Mouse (Mus musculus): ENCODE results near the gene Myl3.

The Myl3 gene

GRCm38 (mm10) chr9:110741711-110742294, at the start of gene Myl3:
Gene Myl3, plus strand, starts transcription at chr9:110741861.
- no peak for DNase-seq

- DNase-seq: no peak
Measured at GRCm38 (mm10) chr9:110695165-110695755, 46.4 kb upstream of the Myl3 start.

- no peak for DNase-seq
Measured at GRCm38 (mm10) chr9:110696427-110696826, 45.2 kb upstream of the Myl3 start.

- DNase-seq: no peak
Measured at GRCm38 (mm10) chr9:110697465-110697864, 44.2 kb upstream of the Myl3 start.

DNA sequence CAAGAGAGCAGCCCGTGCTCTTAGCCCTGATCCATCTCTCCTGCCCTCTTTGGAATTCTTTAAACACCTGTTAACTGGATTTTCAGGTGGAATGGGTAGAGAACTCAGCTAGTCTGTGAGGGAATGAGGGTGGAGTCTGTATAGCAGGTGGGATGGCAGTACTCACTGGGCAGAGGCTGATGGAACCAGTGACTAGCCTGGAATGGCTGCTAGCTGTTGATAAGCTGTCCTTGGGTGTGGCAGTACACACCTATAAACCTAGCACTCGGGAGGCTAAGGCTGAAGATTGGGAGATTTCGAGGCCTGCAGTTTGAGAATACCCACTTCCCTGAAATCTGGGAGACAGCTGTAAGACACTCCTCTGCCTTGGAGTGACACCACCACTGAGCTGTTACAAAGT, 42.1 kb upstream of the Myl3 start:
- no peak for DNase-seq

- peak; percentile 49 for DNase-seq
Measured at GRCm38 (mm10) chr9:110701114-110702032, 40.3 kb upstream of the Myl3 start.

DNA sequence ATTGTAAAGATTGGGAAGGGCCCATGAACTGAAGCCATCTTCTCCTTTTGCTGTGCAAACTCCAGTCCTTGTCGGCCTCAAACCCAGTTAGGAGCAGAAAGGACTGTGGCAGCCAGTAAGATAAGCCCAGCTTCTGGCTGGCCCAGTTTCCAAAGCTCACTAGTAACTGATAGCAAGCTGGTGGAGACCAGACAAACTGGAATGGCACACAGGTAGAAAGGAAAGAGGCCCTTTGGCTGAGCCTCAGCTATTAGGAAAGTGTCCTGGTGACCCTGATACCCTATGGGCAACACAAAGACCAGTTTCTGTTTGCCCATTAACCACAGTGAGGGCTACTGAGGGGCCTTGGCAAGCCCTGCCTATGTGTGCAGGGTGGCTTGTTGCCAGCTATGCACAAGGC, 38.8 kb upstream of the Myl3 start:
- no peak for DNase-seq

GRCm38 (mm10) chr9:110703951-110704350, 37.7 kb upstream of the Myl3 start:
- no peak for DNase-seq

DNA sequence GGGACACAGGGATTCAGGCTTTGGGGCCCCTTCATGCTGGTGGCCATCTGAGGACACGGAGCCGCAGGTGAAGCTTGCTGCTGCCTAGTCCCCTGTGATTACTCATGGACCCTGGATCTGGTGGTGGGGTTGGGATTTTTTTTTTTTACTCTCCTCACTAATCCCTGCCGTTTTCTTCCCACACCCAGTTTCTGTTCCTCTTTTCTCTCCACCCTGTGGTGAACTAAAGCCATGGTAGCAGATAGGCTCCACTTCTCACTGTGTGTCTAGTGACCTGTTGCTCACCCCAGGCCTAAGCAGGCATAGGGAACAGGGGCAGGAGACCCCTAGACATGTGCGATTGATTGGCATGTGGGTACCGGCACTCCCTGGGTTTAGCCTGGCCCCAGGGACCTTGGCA, 34.9 kb upstream of the Myl3 start:
- no peak for DNase-seq

DNA sequence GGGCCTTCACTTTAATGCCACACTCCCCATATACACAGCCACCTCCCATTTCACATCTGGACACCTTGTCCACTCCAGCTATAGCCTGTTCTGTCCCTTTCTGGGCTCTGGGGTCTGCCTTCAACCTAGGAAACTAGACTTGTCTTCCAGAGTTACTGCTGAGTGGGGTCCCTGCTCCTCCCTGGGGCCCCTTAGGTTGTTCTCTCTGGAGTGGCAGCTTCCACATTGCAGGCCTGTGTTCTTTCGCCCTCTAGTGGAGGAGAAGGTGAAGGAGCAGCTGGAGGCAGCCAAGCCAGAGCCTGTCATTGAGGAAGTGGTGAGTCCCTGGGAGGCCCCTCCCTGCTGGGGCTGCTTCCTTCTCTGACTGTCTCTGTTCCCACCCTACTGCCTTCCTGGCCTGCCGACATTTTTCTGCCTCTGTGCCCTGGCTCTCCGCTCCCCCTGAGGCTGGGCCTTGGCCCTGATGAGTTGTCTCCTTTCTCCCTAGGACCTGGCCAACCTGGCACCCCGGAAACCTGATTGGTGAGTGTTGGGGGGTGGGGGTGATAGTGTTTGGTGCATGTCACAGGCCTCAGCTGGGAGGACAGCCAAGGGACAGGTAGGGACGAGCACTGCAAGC, 31.9 kb upstream of the Myl3 start:
- DNase-seq: peak; percentile 80

DNA sequence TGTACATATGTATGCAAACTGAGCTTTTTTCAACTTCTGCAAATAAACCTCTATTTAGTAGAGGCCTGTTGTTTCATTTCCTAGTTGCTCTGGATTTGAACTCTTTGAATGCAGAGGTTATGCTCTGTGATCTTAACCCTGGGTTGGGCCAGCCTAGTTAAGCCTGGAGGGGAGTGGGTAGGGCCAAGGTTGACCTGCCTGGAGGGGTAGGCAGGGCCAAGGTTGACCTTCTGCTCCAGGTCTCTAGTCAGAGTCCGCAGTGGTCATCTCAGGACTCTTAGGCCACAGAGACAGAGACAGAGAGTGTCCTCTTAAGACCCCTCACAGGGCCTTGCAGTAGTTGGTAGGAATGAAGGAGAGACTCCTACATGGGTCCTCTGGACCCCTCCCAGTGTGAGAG, 30.1 kb upstream of the Myl3 start:
- DNase-seq: no peak

DNA sequence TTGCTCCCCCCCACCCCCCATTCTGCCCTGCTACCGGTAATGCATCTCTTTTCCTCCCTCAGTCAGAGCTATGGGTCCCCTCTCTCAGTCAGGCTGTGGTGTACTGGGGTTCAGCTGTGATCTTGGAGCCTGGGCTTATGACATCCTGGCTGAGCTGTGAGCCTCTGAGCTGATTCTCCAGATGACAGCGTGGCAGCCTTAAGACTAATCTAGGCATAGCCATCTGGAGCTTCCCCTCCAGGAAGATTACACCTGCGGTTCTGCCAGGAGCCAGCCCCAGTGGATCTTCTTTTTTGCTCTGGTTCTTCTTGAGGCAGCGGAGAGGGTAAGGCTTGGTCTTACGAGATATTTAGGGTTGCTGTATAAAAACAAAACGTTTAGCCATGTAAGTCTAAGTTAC, 29.7 kb upstream of the Myl3 start:
- peak; percentile 42 for DNase-seq

DNA sequence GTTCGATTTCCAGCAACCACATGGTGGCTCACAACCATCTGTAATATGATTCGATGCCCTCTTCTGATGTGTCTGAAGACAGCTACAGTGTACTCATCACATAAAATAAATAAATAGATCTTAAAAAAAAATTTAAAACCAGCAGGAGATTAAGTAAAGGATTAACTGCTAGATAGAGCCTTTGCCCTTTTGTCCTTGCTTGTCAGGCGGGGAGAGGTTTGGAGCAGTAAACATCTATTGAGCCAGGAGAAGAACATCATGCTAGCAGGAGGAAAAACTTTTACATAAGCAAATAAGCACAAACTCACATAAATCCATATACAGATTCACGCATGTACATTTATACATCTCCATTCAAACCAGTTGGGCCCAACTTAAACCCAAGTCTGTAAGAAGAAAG, 29.1 kb upstream of the Myl3 start:
- DNase-seq: no peak

DNA sequence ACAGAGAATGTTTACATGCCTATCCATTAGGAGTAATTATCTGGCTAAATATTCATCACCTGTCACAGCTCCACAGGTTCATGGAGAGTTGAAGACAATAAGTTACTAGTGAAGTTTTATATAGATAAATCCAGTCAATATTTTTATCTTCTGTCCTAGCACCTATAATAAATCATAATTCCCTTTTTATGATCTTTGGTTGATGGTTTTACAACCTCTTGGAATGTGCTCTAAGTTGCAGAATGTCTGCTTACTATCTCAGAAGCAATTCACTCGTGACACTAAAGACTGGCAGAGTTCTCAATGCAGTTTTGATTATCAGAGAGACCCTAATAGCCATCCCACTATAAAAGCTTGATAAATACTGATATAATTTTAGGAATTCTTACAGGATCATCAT, 28.3 kb upstream of the Myl3 start:
- DNase-seq: no peak

DNA sequence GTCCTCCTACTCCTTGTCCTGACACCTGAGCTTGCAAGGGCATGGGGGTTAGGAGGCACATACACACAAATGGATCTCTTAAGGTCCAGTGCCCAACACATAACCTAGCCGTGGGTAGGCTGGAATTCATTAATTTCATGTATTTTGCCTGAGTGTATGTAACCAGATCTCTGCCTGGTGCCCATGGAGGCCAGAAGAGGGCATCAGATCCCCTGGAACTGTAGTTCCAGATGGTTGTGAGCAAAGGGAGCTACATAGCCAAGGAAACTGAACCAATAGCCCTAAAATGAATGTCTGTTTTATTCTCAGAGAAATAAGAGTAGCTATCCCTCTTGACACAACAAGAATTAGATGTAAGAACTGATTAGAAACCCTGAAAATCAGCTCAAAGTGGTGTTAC, 26.2 kb upstream of the Myl3 start:
- no peak for DNase-seq

DNA sequence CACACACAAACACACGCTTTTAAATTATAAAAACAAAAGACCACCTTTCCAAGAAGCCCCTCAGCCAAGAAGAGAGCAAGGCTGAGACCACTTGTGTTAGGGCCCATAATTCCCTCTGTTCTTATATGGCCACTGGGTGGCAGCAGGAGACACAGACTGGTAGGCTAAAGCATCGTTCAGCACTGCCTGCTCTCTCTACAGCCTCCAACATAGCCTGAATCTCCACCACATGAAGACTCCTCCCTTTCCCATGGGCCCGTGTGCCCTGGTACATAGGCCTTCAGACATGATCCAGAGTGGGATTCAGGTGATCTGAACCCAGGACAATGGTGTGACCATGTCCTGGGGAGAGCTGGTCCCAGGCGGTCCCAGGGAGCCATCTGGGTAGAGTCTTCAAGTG, 24.9 kb upstream of the Myl3 start:
- DNase-seq: peak; percentile 63

GRCm38 (mm10) chr9:110718071-110718470, 23.6 kb upstream of the Myl3 start:
- DNase-seq: no peak

DNA sequence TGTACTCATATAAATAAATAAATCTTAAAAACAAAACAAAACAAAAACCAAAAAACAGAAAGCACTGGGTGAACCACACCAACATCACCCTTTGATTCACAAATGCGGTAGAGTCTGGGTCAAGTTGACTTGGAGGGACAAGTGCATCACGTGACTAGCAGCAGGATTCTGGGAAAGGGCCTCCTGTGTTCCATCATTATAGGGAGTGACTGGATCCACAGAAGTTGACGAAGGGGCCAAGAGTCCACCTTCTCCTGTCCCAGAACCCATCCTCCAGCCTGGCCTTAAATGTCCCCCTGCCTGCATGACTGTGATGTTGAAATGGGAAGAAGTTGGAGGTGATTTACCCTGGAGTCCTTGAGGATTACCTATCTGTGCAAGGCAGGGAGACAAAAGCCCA, 22.9 kb upstream of the Myl3 start:
- DNase-seq: no peak

DNA sequence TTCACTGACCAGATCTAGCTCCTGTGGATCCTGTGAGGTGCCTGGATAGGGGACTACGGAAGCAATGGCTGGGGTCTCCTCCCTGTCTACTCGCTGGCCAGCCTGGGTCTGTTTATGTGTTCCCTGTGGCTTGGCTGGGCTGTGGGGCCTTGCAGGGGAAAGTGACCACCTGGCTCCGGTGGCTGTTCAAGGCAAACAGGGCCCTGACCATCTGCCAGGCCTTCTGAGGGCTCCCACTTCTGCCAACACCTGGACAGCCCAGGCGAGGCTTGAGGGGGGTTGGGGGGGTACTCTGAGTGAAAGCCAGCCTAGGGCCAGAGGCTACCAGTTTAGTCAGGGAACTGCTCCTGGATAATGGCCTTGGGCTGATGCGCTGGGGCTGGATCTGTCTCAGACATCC, 21.7 kb upstream of the Myl3 start:
- no peak for DNase-seq

GRCm38 (mm10) chr9:110722060-110722459, 19.6 kb upstream of the Myl3 start:
- DNase-seq: no peak

DNA sequence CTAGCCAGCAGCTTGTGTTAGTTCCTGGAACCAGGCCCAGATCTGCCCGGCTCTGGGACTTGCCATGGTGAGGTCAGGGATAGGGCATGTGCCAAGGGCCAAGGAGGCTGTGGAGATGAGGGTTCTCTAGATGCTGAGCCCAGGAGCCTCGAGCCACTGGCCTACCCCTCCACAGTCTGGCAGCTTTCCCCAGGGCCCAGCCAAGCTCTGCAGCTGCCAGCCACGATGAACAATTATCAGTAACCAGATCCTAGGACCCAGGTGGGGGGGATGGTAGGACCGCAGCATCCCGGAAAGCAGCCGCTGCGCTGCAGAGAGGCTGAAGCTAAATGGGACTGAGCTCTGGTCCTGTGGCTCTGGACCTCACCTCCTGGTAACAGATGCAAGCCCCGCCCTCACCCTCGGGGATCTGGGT, 15.9 kb upstream of the Myl3 start:
- DNase-seq: peak; percentile 32

GRCm38 (mm10) chr9:110726867-110727266, 14.8 kb upstream of the Myl3 start:
- DNase-seq: peak; percentile 21

DNA sequence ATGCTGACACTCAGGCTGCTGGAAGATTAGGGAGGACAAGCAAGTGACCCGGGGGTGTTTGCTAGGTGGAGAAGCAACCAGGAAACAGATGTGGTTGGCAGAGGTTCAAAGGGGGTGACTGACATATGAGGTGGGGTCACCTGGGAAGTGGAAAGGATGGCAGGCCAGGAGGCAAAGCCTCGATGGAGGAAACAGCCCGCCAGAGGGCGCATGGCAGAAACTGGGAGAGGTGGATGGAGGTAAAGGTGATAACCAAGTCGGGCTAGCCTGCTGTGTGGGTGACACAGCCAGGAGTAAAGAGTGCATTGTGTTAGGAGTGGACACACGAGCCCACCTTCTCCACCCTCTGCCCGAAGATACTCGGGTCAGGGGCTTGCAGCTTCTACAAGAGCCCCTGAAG, 11.8 kb upstream of the Myl3 start:
- DNase-seq: peak; percentile 39

DNA sequence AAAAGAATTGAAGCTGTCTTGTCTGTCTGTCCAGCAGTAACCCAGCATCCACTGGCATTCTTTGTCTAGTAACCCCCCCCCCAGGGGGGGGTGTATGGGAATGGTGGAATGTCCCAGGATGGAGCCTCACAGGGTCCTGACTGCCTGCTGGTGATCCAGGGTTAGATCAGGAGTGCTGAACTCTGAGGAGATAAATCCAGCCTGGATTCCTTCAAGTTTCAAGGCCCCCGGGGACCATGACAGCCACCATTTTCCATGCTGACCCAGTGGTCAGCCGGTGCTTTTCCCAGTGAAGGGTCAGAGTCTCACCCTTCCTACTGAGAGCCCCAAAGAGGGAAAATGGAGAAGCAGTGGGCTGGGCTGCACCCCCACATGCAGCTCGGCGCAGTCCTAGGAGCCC, 9.8 kb upstream of the Myl3 start:
- DNase-seq: no peak

All from right cerebral cortex, adult 18-20 months (tissue).